Mouse (Mus musculus) G1E (cell line): ENCODE results near the gene Pwwp2a.

ENCODE experiments used
- CTCF ChIP-seq: IDR thresholded peaks from 2 replicates; pipeline ENCODE4 v1.5.1; 2012; ENCODE audit warnings: low read depth, low read length, inconsistent platforms, mixed read lengths
- GATA1 ChIP-seq: IDR thresholded peaks from 2 replicates; pipeline ENCODE4 v1.6.1; 2012; ENCODE audit warnings: borderline replicate concordance, low read length, inconsistent platforms, mixed read lengths

- TF ChIP-seq CTCF (no peak), GATA1 (no peak)
These were observed 43.3 kb upstream of the Pwwp2a start for GRCm38 (mm10) chr11:43638486-43638885.
